Mouse (Mus musculus): Measurements from ENCODE around the gene Gm42420.

DNA sequence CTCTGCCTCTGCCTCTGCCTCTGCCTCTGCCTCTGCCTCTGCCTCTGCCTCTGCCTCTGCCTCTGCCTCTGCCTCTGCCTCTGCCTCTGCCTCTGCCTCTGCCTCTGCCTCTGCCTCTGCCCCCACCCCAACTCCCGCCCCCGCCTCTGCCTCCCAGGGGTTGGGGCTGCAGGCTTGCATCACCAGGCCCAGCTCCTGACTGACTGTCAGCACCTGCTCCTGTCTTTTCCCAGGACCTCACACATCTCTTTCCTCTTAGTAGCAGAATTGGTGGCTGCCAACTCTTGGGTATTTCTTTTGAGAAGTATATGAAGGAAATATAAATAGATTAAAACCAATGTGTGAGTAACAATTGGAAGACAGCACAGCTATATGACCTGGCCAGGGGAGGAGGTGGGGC lies 5.0 kb upstream of the Gm42420 start:
- TF ChIP-seq CTCF (IDR thresholded peaks at IDR 0.05; ENCODE audit: borderline replicate concordance, extremely low read depth, insufficient read depth, insufficient read length) (no peak), POLR2A (IDR thresholded peaks at IDR 0.05; ENCODE audit: borderline replicate concordance, extremely low read depth, insufficient read depth, insufficient read length, poor library complexity, severe bottlenecking) (no peak)

Measured in brain, embryonic 14.5 days (tissue).